Mouse (Mus musculus) hindlimb bud, embryonic 11.5 days (tissue): ENCODE measurements around the gene Mars2.

Experiments
- DNase-seq: peaks from one replicate; pipeline ENCODE4 v3.0.0-alpha.2; 2012; ENCODE audit warnings: low read depth, low spot score; ENCODE audit errors: extremely low spot score

Gene Mars2

GRCm38 (mm10) chr1:55236890-55237642 lies at the start of gene Mars2:
TSS of gene Mars2 (plus strand) at chr1:55237177.
- no peak for DNase-seq

- no peak for DNase-seq
These were observed 45.0 kb upstream of the Mars2 start for GRCm38 (mm10) chr1:55192015-55192414.

DNA sequence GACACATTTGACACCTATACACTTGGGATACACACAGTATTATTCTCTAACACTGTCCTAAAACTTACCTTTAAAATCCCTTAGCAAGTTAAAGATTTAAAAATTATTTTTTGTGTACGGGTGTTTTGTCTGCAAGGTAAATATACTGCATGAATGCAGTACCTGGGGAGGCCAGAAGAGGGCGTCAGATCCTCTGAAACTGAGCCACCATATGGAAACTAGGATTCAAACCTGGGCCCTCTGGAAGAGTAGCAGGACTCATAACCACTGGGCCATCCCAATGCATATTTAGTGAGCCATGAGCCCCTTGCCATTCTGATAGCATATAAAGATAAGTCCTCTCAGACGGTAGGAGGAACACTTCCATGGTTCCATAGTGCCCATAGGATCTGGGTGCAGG lies 44.2 kb upstream of the Mars2 start:
- no peak for DNase-seq

- DNase-seq = no peak
These were observed 43.7 kb upstream of the Mars2 start for GRCm38 (mm10) chr1:55193316-55193715.

DNA sequence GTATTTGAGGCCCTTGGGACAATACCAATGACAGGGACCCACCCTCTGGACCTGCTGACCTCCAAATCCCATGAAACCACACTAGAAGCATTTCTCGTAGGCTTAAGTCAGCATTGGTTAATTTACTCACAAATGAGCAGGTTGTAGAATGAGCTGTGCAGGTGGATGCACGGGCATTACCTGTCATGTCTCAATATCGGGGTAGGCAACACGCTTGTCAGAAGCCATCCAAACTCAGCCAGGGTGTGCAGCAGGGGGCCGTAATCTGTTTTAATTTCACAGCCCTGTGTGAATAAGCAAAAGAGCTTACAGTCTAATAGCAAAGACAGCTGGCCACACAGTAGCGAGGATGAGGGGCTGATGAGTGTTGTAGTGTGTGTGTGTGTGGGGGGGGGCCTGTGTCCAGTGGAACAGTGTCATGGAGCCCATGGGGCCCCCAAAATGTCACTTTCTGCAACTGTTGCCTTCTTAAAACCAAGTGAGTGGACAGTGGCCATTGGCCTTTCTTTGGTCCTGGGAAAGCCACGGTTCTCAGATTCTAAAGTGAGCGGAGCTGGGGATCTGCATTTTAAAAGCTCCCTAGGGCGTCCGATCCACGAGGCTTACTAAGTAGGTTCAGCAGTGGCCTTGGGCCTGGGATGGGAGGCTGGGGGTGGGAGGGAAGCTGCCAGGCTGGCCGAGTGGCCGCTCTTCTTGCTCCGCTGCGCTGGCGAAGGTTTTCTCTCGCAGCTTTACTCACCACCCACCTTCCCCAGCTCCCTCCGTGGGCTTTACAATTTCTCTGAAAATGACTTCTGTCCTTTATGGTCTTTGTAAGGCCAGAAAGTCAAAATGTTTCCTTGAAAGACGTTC lies 42.7 kb upstream of the Mars2 start:
- no peak for DNase-seq

DNA sequence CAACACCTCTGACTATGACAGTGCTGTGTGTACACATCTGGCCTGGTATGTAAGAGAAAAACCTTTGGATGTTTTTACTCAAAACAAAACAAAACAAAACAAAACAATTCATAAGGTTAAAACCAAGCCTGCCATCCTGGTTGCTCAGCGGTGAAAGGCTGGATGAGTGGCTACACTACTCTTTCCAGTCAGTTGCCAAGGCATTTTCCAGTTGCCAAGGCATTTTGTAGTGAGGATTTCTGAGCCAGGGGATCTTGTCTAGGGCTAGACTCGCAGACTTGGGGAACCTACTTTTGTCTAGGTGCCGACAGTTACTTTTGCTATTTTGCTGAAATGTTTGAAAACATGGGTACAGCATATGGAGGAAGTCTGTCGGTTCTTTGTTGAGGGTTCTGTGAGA lies 42.0 kb upstream of the Mars2 start:
- DNase-seq = no peak

GRCm38 (mm10) chr1:55196327-55197003 lies 40.5 kb upstream of the Mars2 start:
- DNase-seq = no peak

DNA sequence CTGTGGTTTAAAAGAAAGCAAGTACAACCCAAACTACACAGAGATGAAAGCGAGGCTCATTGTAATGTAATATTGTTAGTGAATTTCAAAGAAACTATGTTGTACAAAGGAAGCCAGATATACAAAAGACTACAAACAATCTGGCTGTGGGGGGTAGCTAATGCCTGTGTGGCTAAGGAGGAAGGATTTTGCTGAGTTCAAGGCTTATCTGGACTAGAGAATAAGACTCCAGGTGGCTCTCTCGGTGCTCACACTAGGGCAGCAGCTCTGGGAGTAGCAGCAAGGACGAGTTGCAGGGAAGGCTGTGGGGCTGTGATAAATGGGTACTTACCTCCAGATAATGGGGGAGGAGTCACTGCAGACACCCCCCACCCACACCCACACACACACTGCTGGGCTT lies 38.3 kb upstream of the Mars2 start:
- no peak for DNase-seq

DNA sequence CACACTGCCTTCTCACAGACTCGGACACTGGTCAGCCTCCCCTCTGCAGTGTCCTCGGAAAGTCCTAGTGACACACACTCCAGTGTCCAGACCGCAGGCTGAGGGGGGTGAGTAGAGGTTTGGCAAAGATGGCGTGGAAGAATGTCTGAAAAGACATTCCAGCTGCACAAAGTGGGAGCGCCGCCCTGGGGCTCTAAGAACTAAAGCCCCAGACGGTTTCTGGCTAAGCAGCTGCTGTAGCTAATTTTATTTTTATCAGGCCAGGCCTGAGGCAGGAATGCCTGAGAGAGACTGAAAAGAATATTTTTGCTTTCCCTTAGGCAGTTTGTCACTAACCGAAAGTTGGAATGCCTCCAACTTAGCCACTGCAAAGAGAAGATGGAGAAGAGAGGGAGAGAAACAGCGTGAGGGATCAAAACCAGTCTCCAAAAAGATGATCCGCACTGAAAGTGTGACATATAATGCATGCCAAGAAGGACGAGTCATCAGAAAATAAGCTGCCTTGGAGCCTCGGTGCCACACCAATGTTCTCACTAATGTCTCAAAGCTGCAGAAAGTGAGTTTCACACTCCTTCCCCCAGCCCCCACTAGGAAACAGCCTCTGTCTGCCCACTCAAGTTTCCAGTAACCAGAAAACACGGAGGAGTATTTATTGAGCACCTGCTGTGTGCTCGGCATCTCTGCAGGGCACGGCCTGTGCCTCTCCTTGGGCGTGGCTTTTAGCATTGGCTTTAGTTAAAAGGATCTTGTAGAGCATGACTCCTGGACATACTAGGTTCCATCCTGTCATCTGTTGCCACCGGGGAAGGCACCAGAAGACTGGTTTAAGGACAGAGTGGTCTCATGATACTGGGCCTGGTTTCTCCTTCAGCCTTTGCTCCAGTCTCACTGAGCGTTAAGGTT lies 34.9 kb upstream of the Mars2 start:
- DNase-seq = no peak

GRCm38 (mm10) chr1:55205808-55206327 lies 31.1 kb upstream of the Mars2 start:
- DNase-seq = no peak

- no peak for DNase-seq
These were observed 29.4 kb upstream of the Mars2 start for GRCm38 (mm10) chr1:55207561-55207960.

DNA sequence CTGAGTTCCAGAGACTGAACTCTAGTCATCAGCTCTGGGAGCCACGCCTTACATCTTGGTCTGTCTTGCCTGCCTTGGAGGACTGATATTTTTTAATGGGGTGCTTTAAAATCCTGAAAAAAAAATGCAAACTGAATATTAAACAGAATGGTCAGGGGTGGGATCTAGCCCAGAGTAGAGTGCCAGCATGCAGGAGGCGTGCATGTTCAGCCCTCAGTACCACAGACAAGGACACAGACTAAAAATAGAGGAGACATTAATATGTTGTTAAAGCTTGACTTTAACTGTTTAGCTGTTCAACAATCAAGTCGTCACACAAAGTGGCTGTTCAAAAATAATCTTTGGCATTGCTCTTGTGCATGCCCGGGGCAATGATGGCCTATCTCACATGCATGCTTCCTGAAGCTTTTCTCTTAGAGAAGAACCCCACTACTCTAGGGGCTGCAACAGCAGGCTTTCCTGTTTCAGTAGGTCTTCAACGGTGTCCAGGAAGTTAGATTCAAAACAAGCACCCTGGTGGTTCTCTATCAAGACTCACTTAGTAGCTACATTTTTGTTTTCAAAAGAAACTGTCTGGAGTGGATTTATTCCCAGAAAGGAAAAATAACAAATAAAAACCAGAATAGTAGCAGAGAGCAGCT lies 28.4 kb upstream of the Mars2 start:
- DNase-seq = no peak

DNA sequence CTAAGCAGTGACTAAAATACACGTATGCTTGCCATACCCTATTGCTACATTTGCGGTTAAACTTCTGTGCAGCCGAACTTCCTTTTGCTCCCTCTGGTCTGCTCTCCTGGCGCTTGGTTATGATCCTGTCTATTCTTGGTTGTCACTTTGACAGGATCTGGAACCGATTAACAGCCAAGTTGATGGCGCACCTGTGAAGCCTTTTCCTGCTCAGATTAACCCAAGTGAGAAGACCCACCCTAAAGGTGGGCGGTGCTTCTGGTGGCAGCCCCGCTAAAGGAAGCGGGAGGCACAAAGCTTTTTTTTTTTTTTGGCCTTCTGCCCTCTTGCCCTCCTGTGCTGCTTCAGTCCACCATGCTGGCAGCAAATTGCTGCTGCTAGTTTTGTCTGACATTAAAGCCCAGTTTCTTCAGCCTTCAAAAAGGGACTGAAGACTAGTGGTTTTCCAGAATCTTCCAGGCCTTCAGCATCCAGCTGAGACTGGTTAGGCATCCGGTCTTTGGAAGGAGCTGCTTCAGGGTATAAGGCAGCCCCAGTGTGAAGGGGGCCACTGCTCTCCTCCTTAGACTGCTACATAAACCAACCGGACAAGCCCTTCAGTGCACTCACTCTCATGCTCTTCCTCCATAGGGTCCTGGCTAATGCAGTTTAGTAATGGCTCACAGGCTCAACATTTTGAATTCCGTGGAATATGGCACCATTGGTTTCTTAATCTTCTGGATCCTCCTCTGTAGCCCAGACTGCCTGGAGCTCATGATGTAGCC lies 26.6 kb upstream of the Mars2 start:
- DNase-seq = no peak

GRCm38 (mm10) chr1:55211081-55211480 lies 25.9 kb upstream of the Mars2 start:
- DNase-seq = no peak

DNA sequence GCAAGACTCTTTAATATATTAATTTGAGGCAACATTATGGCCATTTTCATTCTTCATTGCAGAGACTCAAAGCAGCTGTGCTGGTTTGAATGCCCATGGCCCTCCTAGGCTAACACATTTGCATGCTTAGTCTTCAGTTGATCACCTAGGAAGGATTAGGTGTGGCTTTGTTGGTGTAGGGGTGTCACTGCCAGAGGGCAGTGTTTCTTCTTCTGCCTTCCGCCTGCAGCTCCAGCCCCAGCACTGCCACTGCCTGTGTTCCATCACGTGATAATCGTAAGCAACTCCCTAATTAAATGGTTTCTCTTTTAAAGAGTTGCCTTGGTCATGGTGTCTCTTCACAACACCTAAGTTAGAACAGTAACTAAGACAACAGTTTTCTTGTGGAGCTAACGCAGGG lies 24.2 kb upstream of the Mars2 start:
- DNase-seq = no peak

GRCm38 (mm10) chr1:55213475-55213874 lies 23.5 kb upstream of the Mars2 start:
- no peak for DNase-seq

GRCm38 (mm10) chr1:55213936-55214335 lies 23.0 kb upstream of the Mars2 start:
- DNase-seq = no peak

GRCm38 (mm10) chr1:55215185-55215813 lies 21.7 kb upstream of the Mars2 start:
- no peak for DNase-seq

- no peak for DNase-seq
These were observed 19.8 kb upstream of the Mars2 start for GRCm38 (mm10) chr1:55217191-55217590.
